Mouse (Mus musculus) embryonic facial prominence, embryonic 14.5 days (tissue): ENCODE results near the gene Clcn1. TPM values are rescaled to one million over a fixed set of nuclear protein-coding genes. Genes with fewer than 3 reads are reported as not detected.
A peak's percentile ranks its signal among the peaks of the same experiment; 100 is the strongest.

ENCODE experiments used
- ATAC-seq: fragments of 200-750 bp; cut with Nextera tagmentation; 2 replicates; pipeline ENCODE4 v1.8.0; 2017; ENCODE audit warnings: low read depth, moderate number of reproducible peaks, moderate TSS enrichment
- DNase-seq: peaks from one replicate; pipeline ENCODE4 v3.0.0-alpha.2; 2015; ENCODE audit warnings: low spot score
- H3K27ac ChIP-seq: fragments of 300-500 bp; sonication (generic); replicated peaks from 2 replicates; pipeline ENCODE4 v1.5.1; 2014; ENCODE audit warnings: low read depth, mild to moderate bottlenecking, low read length, moderate library complexity
- H3K27me3 ChIP-seq: fragments of 300-500 bp; sonication (generic); replicated peaks from 2 replicates; pipeline ENCODE4 v1.6.1; 2014; ENCODE audit warnings: low read length; ENCODE audit not compliant: control insufficient read depth, insufficient read depth
- H3K36me3 ChIP-seq: fragments of 300-500 bp; sonication (generic); 2 replicates; pipeline ENCODE4 v1.6.1; 2014; ENCODE audit warnings: low read length, mixed read lengths; ENCODE audit not compliant: control insufficient read depth, insufficient read depth
- H3K4me1 ChIP-seq: fragments of 300-500 bp; sonication (generic); 2 replicates; pipeline ENCODE4 v1.6.1; 2014; ENCODE audit warnings: antibody characterized with exemption, low read length; ENCODE audit not compliant: control insufficient read depth, insufficient read depth
- H3K4me2 ChIP-seq: fragments of 300-500 bp; sonication (generic); 2 replicates; pipeline ENCODE4 v1.6.1; 2014; ENCODE audit warnings: low read depth, mild to moderate bottlenecking, low read length, moderate library complexity, mixed read lengths
- H3K4me3 ChIP-seq: fragments of 300-500 bp; sonication (generic); 2 replicates; pipeline ENCODE4 v1.5.1; 2014; ENCODE audit warnings: low read depth, mild to moderate bottlenecking, low read length
- H3K9ac ChIP-seq: fragments of 300-500 bp; sonication (generic); 2 replicates; pipeline ENCODE4 v1.6.1; 2014; ENCODE audit warnings: low read depth, mild to moderate bottlenecking, low read length, moderate library complexity, mixed read lengths
- H3K9me3 ChIP-seq: fragments of 300-500 bp; sonication (generic); 2 replicates; pipeline ENCODE4 v1.6.1; 2016; ENCODE audit warnings: low read length; ENCODE audit not compliant: control insufficient read depth
- WGBS: fragments of 180-500 bp; shearing (Covaris S2); extraction: QIAGEN DNeasy Blood & Tissue Kit; methylation state at CpG from one replicate; pipeline ENCODE4 v1.1.7; 2014; 5-methylcytosine and 5-hydroxymethylcytosine counted together
- polyA plus RNA-seq: library from polyadenylated mRNA; unstranded; fragments of >200 nt; fragmentation: Nextera tagmentation; extraction: Ambion mirVana; gene quantifications from 2 replicates; pipeline ENCODE4 v1.2.1, GENCODE M21; 2014

Gene Clcn1
- polyA plus RNA-seq, 1 experiment from 2014 or later = 0.92 TPM

GRCm38 (mm10) chr6:42282865-42283528 lies 3.5 kb upstream of the Clcn1 start:
- WGBS = 68% methylated on average over 5 of the region's 5 CpGs
- Histone ChIP-seq H3K27ac (no peak overlapping the region), H3K9ac (no peak overlapping the region), H3K9me3 (no peaks in the 10 kb centered on the region), H3K4me3 (no peak overlapping the region), H3K4me2 (no peak overlapping the region), H3K36me3 (peaks cover 57% of the 10 kb centered on the region), H3K4me1 (no peaks in the 10 kb centered on the region), H3K27me3 (no peaks in the 10 kb centered on the region)
- DNase-seq = no peak
- ATAC-seq = no peak

GRCm38 (mm10) chr6:42287562-42287961 lies 1.1 kb downstream of the Clcn1 start:
- Histone ChIP-seq H3K27me3 (no peaks in the 10 kb centered on the region), H3K27ac (no peak overlapping the region), H3K9ac (no peak overlapping the region), H3K4me1 (no peaks in the 10 kb centered on the region), H3K4me3 (no peak overlapping the region), H3K36me3 (peaks cover 14% of the 10 kb centered on the region), H3K9me3 (no peaks in the 10 kb centered on the region), H3K4me2 (no peak overlapping the region)
- ATAC-seq (no peak), DNase-seq (no peak)

- H3K4me2 ChIP-seq = no peak overlapping the region
- H3K4me1 ChIP-seq = no peaks in the 10 kb centered on the region
- ATAC-seq = no peak
- DNase-seq = no peak
- WGBS = 84% methylated on average over 6 of the region's 6 CpGs
- no peaks in the 10 kb centered on the region for H3K9me3 ChIP-seq
- H3K4me3 ChIP-seq = no peak overlapping the region
- no peak overlapping the region for H3K27ac ChIP-seq
- H3K27me3 ChIP-seq = no peaks in the 10 kb centered on the region
- no peak overlapping the region for H3K9ac ChIP-seq
- no peaks in the 10 kb centered on the region for H3K36me3 ChIP-seq
Observed at GRCm38 (mm10) chr6:42293327-42293726, 6.8 kb downstream of the Clcn1 start.

- no peak overlapping the region for H3K4me3 ChIP-seq
- no peaks in the 10 kb centered on the region for H3K4me1 ChIP-seq
- no peak for ATAC-seq
- no peak overlapping the region for H3K4me2 ChIP-seq
- 64% methylated on average over 3 of the region's 3 CpGs for WGBS
- no peak overlapping the region for H3K27ac ChIP-seq
- H3K36me3 ChIP-seq = no peaks in the 10 kb centered on the region
- no peaks in the 10 kb centered on the region for H3K9me3 ChIP-seq
- DNase-seq = peak; percentile 7
- H3K27me3 ChIP-seq = no peaks in the 10 kb centered on the region
- H3K9ac ChIP-seq = no peak overlapping the region
Observed at GRCm38 (mm10) chr6:42295549-42296094, 9.1 kb downstream of the Clcn1 start.

GRCm38 (mm10) chr6:42299362-42299761 lies 12.9 kb downstream of the Clcn1 start:
- WGBS = 77% methylated on average over 5 of the region's 5 CpGs
- H3K27ac ChIP-seq = no peak overlapping the region
- DNase-seq (no peak), ATAC-seq (no peak)
- H3K9me3 ChIP-seq = no peaks in the 10 kb centered on the region
- no peaks in the 10 kb centered on the region for H3K27me3 ChIP-seq
- no peak overlapping the region for H3K4me2 ChIP-seq
- H3K36me3 ChIP-seq = no peaks in the 10 kb centered on the region
- H3K4me3 ChIP-seq = no peak overlapping the region
- H3K9ac ChIP-seq = no peak overlapping the region
- H3K4me1 ChIP-seq = no peaks in the 10 kb centered on the region

GRCm38 (mm10) chr6:42309816-42310378 lies 23.4 kb downstream of the Clcn1 start:
- no peaks in the 10 kb centered on the region for H3K4me1 ChIP-seq
- 46% methylated on average over 8 of the region's 8 CpGs for WGBS
- no peak for DNase-seq
- H3K27ac ChIP-seq = no peak overlapping the region
- H3K4me2 ChIP-seq = no peak overlapping the region
- no peak overlapping the region for H3K4me3 ChIP-seq
- no peaks in the 10 kb centered on the region for H3K9me3 ChIP-seq
- H3K9ac ChIP-seq = no peak overlapping the region
- H3K36me3 ChIP-seq = no peaks in the 10 kb centered on the region
- no peaks in the 10 kb centered on the region for H3K27me3 ChIP-seq
- no peak for ATAC-seq

- H3K9me3 ChIP-seq = no peaks in the 10 kb centered on the region
- no peaks in the 10 kb centered on the region for H3K4me1 ChIP-seq
Observed at GRCm38 (mm10) chr6:42310427-42311053, 24.1 kb downstream of the Clcn1 start.

GRCm38 (mm10) chr6:42318293-42318692 lies 31.8 kb downstream of the Clcn1 start:
- H3K27me3 ChIP-seq = peaks cover 11% of the 10 kb centered on the region
- no peak overlapping the region for H3K4me2 ChIP-seq
- H3K4me3 ChIP-seq = no peak overlapping the region
- 81% methylated on average over 4 of the region's 4 CpGs for WGBS
- ATAC-seq (no peak), DNase-seq (no peak)
- H3K27ac ChIP-seq = no peak overlapping the region
- H3K4me1 ChIP-seq = no peaks in the 10 kb centered on the region
- H3K9ac ChIP-seq = no peak overlapping the region
- H3K9me3 ChIP-seq = no peaks in the 10 kb centered on the region
- no peaks in the 10 kb centered on the region for H3K36me3 ChIP-seq

More at GRCm38 (mm10) chr6:42310427-42311053, 24.1 kb downstream of the Clcn1 start:
- no peak overlapping the region for H3K4me3 ChIP-seq
- no peak for ATAC-seq
- DNase-seq = no peak
- WGBS = 84% methylated on average over 2 of the region's 2 CpGs
- no peak overlapping the region for H3K4me2 ChIP-seq
- no peaks in the 10 kb centered on the region for H3K27me3 ChIP-seq
- H3K27ac ChIP-seq = no peak overlapping the region
- H3K9ac ChIP-seq = no peak overlapping the region
- no peaks in the 10 kb centered on the region for H3K36me3 ChIP-seq
